Mouse (Mus musculus) intestine, embryonic 16.5 days (tissue): ENCODE measurements at regions not wholly inside any gene's neighbourhood (a gene's known extent, or its start where the extent isn't known, plus 50 kb on each side); places are given as distances from the start of the nearest gene placed in this dataset.

Experiments
- ATAC-seq: fragments of 200-750 bp; cut with Nextera tagmentation; 2 replicates; pipeline ENCODE4 v1.8.0; 2017; ENCODE audit warnings: moderate TSS enrichment, moderate library complexity
- H3K27ac ChIP-seq: fragments of 300-500 bp; sonication (generic); 2 replicates; pipeline ENCODE4 v1.5.1; 2014; ENCODE audit warnings: mild to moderate bottlenecking, low read length
- H3K27me3 ChIP-seq: fragments of 300-500 bp; sonication (generic); replicated peaks from 2 replicates; pipeline ENCODE4 v1.6.1; 2014; ENCODE audit warnings: low read length, control low read depth, mixed read lengths; ENCODE audit not compliant: control insufficient read depth, insufficient read depth
- H3K36me3 ChIP-seq: fragments of 300-500 bp; sonication (generic); 2 replicates; pipeline ENCODE4 v1.6.1; 2014; ENCODE audit warnings: low read length, control low read depth; ENCODE audit not compliant: control insufficient read depth, insufficient read depth
- H3K4me1 ChIP-seq: fragments of 300-500 bp; sonication (generic); 2 replicates; pipeline ENCODE4 v1.6.1; 2014; ENCODE audit warnings: low read length, control low read depth, mixed read lengths; ENCODE audit not compliant: control insufficient read depth, insufficient read depth
- H3K4me2 ChIP-seq: fragments of 300-500 bp; sonication (generic); 2 replicates; pipeline ENCODE4 v1.6.1; 2014; ENCODE audit warnings: low read depth, low read length, control low read depth
- H3K4me3 ChIP-seq: fragments of 300-500 bp; sonication (generic); 2 replicates; pipeline ENCODE4 v1.5.1; 2014; ENCODE audit warnings: mild to moderate bottlenecking, low read length
- H3K9ac ChIP-seq: fragments of 300-500 bp; sonication (generic); 2 replicates; pipeline ENCODE4 v1.6.1; 2014; ENCODE audit warnings: low read depth, low read length
- H3K9me3 ChIP-seq: fragments of 300-500 bp; sonication (generic); 2 replicates; pipeline ENCODE4 v1.6.1; 2016; ENCODE audit warnings: low read length, control low read depth; ENCODE audit not compliant: control insufficient read depth
- WGBS: fragments of 180-500 bp; shearing (Covaris S2); extraction: QIAGEN DNeasy Blood & Tissue Kit; methylation state at CpG from one replicate; pipeline ENCODE4 v1.1.7; 2014; 5-methylcytosine and 5-hydroxymethylcytosine counted together

GRCm38 (mm10) chr14:18511094-18511493, 179.4 kb upstream of the Ube2e1 start:
- no peak overlapping the region for H3K4me3 ChIP-seq
- no peak overlapping the region for H3K27ac ChIP-seq
- no peaks in the 10 kb centered on the region for H3K9me3 ChIP-seq
- H3K36me3 ChIP-seq = no peaks in the 10 kb centered on the region
- peak; percentile 53 for ATAC-seq
- H3K4me1 ChIP-seq = no peaks in the 10 kb centered on the region
- H3K27me3 ChIP-seq = no peaks in the 10 kb centered on the region
- H3K9ac ChIP-seq = no peak overlapping the region
- H3K4me2 ChIP-seq = no peak overlapping the region

DNA sequence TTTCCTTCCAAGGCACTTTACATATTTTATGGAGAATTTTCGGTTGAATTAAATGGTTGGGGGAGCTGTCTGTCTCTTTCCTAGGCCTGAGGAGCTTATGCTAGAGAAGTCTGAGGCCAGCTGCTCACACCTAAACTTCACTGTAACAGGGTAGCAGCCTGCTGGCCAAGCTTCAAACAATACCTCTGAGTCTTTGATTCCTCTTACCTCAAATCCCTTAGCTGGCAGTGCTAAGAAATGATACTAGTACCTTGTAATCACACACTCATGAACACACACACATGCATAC, 176.6 kb upstream of the Ube2e1 start:
- Histone ChIP-seq H3K9ac (no peak overlapping the region), H3K27me3 (no peaks in the 10 kb centered on the region), H3K4me2 (no peak overlapping the region), H3K4me1 (no peaks in the 10 kb centered on the region), H3K27ac (no peak overlapping the region), H3K9me3 (no peaks in the 10 kb centered on the region), H3K4me3 (no peak overlapping the region), H3K36me3 (no peaks in the 10 kb centered on the region)
- ATAC-seq = no peak
- WGBS = 55% methylated on average over 1 of the region's 1 CpGs

DNA sequence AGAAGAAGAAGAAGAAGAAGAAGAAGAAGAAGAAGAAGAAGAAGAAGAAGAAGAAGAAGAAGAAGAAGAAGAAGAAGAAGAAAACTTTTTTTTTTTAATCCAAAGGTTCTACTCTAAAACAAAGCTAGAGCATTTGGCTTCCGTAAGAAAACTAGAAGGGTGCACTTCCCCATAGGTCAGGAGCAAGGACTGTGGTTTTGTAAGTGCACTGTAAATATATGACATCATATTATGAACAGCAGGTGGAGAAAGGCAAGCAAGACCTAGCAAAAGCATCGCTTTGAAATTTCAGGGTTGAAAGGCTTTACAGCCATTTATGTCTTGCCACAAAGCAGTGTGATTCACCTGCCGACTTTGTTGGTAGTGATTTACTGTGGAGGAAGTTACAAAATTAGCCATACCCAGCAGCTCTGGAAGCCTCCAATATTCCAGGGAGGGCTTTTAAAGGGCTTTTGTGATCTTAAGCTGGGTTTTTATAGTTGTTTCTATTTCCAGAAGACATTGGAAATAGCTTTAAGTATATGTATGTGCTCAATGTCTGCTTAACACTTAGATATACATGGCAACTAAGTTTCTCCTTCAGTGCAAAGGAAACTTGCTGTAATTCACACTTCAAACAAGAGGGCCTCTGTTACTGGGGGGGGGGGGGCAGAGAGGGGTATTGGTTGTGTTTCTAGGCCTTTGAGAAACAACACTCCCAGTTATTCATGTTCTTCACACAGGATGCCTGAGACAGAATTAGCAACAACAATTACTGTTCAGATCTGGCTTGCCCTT, 176.1 kb upstream of the Ube2e1 start:
- Histone ChIP-seq H3K4me2 (no peak overlapping the region), H3K27me3 (no peaks in the 10 kb centered on the region), H3K4me1 (no peaks in the 10 kb centered on the region), H3K36me3 (no peaks in the 10 kb centered on the region), H3K9ac (no peak overlapping the region), H3K9me3 (no peaks in the 10 kb centered on the region), H3K4me3 (no peak overlapping the region), H3K27ac (no peak overlapping the region)
- 63% methylated on average over 3 of the region's 3 CpGs for WGBS
- no peak for ATAC-seq

GRCm38 (mm10) chr14:18506168-18506567, 174.5 kb upstream of the Ube2e1 start:
- no peak overlapping the region for H3K27ac ChIP-seq
- no peaks in the 10 kb centered on the region for H3K36me3 ChIP-seq
- H3K27me3 ChIP-seq = no peaks in the 10 kb centered on the region
- no peak overlapping the region for H3K4me3 ChIP-seq
- no peak for ATAC-seq
- WGBS = 65% methylated on average over 4 of the region's 4 CpGs
- H3K9me3 ChIP-seq = no peaks in the 10 kb centered on the region
- H3K4me1 ChIP-seq = no peaks in the 10 kb centered on the region
- no peak overlapping the region for H3K4me2 ChIP-seq
- no peak overlapping the region for H3K9ac ChIP-seq

DNA sequence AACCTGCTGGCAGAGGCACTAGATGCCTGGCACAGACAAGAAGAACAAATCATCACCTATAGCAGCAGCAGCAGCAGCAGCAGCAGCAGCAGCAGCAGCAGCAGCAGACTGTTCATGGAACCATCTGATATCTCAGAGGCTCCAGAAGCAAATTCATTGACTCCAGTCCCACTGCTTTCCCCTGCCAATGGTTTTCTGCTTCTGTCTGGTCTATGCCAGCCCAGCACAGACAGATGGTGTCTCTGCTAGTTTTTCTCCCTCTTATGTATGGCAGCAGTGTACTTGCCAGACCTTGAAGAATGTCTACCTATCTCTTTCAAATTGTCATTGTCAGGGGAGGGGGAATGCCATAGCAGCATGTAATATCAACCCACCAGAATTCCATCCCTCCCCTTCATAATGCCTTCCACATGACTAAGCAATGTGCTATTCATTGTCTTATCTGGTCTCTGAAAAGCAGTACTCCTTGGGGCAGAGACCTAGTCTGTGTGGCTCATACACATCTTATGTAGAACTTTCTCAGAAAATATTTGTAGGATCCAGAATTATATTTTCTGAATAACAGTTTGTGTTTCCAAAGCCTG, 168.7 kb upstream of the Ube2e1 start:
- no peaks in the 10 kb centered on the region for H3K9me3 ChIP-seq
- H3K4me2 ChIP-seq = no peak overlapping the region
- no peaks in the 10 kb centered on the region for H3K27me3 ChIP-seq
- H3K4me3 ChIP-seq = no peak overlapping the region
- no peak overlapping the region for H3K27ac ChIP-seq
- no peak for ATAC-seq
- no peaks in the 10 kb centered on the region for H3K36me3 ChIP-seq
- no peak overlapping the region for H3K9ac ChIP-seq
- no peaks in the 10 kb centered on the region for H3K4me1 ChIP-seq

DNA sequence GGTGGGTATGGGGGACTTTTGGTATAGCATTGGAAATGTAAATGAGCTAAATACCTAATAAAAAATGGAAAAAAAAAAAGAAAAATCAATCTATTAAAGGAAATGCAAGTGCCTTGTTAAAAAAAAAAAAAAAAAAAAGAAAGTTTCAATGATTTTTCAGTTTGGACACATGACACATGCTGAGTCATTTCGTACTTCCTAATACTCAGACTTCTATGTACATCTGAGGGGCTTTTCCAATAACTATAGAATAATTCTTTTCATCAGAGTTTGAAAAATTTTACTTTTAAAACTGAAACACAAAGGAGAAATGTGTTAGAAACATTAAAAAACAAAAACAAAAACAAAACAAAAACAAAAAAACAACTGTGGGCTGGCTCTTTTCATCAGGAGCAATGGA, 162.4 kb upstream of the Ube2e1 start:
- Histone ChIP-seq H3K4me3 (no peak overlapping the region), H3K9ac (no peak overlapping the region), H3K27me3 (no peaks in the 10 kb centered on the region), H3K4me2 (no peak overlapping the region), H3K36me3 (no peaks in the 10 kb centered on the region), H3K27ac (no peak overlapping the region), H3K4me1 (no peaks in the 10 kb centered on the region), H3K9me3 (no peaks in the 10 kb centered on the region)
- no peak for ATAC-seq
- WGBS = 90% methylated on average over 1 of the region's 1 CpGs

DNA sequence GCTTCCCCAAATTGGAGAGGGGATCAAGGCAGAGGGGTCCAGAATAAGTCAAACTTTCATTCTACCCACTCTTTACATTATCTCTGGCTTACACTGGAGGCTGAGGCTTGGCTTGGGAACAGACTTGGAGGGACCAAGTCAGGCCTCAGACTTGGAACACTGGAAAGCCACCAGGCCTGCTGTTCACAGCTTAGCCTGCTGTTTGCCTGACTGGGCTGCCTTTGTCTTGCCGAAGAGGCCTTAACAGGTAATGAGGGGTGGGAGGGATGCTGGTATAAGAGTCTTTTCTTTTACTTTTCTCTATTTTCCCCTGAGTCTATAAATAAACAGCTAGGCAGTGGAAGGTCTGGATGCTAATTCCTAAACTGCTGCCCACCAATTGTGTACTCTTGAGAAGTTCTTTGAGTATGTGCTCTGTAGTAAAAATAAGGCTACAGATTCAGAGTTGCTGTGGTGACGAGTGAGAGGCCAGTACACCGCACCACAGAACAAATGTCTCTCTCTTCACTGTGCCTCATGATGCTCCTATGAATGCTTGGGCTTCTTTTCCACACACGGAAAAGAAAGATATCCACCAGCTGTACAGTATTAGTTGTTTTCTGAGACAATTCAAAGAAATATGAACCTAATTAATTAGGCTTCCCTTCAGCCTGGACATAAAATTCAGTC, 154.6 kb upstream of the Ube2e1 start:
- no peaks in the 10 kb centered on the region for H3K4me1 ChIP-seq
- H3K9me3 ChIP-seq = no peaks in the 10 kb centered on the region
- WGBS = 77% methylated on average over 4 of the region's 4 CpGs
- no peaks in the 10 kb centered on the region for H3K27me3 ChIP-seq
- no peak overlapping the region for H3K27ac ChIP-seq
- no peaks in the 10 kb centered on the region for H3K36me3 ChIP-seq
- H3K9ac ChIP-seq = no peak overlapping the region
- no peak overlapping the region for H3K4me3 ChIP-seq
- no peak overlapping the region for H3K4me2 ChIP-seq
- ATAC-seq = no peak

DNA sequence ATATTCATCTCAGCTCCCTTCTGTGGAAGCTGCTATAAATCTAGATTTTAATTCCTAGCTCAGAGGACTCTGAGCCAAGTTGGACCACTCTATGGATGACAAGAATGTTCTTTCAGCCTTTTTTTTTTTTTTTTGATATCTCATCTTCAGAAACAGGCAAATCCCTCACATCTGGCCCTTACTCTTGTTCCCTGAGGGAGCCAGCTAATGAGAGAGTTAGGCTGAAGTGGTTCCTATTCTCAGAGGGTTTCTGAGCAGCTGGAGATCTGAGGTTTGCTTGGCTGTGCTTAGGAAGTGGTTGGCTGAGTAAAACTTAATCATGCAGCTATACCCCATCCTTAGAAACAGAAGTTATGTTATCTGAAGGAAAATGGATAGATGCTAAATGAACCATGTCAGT, 153.9 kb upstream of the Ube2e1 start:
- no peaks in the 10 kb centered on the region for H3K36me3 ChIP-seq
- H3K4me1 ChIP-seq = no peaks in the 10 kb centered on the region
- no peak overlapping the region for H3K9ac ChIP-seq
- no peaks in the 10 kb centered on the region for H3K9me3 ChIP-seq
- H3K4me2 ChIP-seq = no peak overlapping the region
- H3K27me3 ChIP-seq = no peaks in the 10 kb centered on the region
- no peak for ATAC-seq
- H3K27ac ChIP-seq = no peak overlapping the region
- no peak overlapping the region for H3K4me3 ChIP-seq

- H3K27me3 ChIP-seq = no peaks in the 10 kb centered on the region
- ATAC-seq = no peak
- 77% methylated on average over 3 of the region's 3 CpGs for WGBS
- no peaks in the 10 kb centered on the region for H3K36me3 ChIP-seq
- no peak overlapping the region for H3K4me2 ChIP-seq
- no peak overlapping the region for H3K9ac ChIP-seq
- H3K4me1 ChIP-seq = no peaks in the 10 kb centered on the region
- H3K9me3 ChIP-seq = no peaks in the 10 kb centered on the region
- no peak overlapping the region for H3K4me3 ChIP-seq
- H3K27ac ChIP-seq = no peak overlapping the region
These were observed 145.2 kb upstream of the Ube2e1 start for GRCm38 (mm10) chr14:18476795-18477320.
